Mouse (Mus musculus) adrenal gland, adult 2 months (tissue): ENCODE results near the gene Morn1. TPM values are rescaled to one million over a fixed set of nuclear protein-coding genes. Genes with fewer than 3 reads are reported as not detected.

Source experiments
- DNase-seq: peaks from one replicate; pipeline ENCODE4 v3.0.0; 2021
- polyA plus RNA-seq: library from polyadenylated mRNA; depleted of rRNA; stranded (reverse); fragments of >200 nt; gene quantifications from 2 replicates; pipeline ENCODE4 v1.2.3, GENCODE M21; 2012
- total RNA-seq, 2 experiments: library from RNA; stranded (reverse); gene quantifications; 2 replicates each; pipeline ENCODE4 v1.2.3; 2021

The Morn1 gene
- total and polyA plus RNA-seq, 3 experiments = 5.5 to 18.8 (median 5.9) TPM

- DNase-seq = peak; percentile 71
These were observed 7.6 kb upstream of the Morn1 start for GRCm38 (mm10) chr4:155078808-155079207.

- no peak for DNase-seq
These were observed 6.7 kb upstream of the Morn1 start for GRCm38 (mm10) chr4:155079666-155080065.

- no peak for DNase-seq
These were observed 2.8 kb upstream of the Morn1 start for GRCm38 (mm10) chr4:155083553-155083952.

- DNase-seq = no peak
These were observed 2.0 kb upstream of the Morn1 start for GRCm38 (mm10) chr4:155084351-155084750.

GRCm38 (mm10) chr4:155085206-155086107 is 920 bp upstream of the Morn1 start:
- no peak for DNase-seq

DNA sequence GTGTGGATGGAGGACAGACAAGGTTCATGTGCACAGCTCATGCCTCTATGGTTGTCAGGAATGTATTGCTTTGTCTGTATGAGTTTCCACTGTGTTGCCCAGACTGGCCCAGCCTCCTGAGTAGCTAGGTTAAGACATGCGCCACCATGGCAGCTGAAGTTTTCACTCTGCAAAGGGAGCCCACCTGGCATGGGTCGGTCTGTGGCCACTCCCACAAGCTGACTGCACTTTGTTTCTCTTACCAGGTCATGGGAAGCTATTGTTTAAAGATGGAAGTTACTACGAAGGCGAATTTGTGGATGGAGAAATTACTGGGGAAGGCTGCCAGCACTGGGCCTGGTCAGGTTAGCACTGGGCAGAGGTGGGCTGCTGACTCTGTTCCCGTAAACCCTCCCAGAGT is 2.9 kb downstream of the Morn1 start:
- no peak for DNase-seq

GRCm38 (mm10) chr4:155090147-155090546 is 3.8 kb downstream of the Morn1 start:
- DNase-seq = no peak

DNA sequence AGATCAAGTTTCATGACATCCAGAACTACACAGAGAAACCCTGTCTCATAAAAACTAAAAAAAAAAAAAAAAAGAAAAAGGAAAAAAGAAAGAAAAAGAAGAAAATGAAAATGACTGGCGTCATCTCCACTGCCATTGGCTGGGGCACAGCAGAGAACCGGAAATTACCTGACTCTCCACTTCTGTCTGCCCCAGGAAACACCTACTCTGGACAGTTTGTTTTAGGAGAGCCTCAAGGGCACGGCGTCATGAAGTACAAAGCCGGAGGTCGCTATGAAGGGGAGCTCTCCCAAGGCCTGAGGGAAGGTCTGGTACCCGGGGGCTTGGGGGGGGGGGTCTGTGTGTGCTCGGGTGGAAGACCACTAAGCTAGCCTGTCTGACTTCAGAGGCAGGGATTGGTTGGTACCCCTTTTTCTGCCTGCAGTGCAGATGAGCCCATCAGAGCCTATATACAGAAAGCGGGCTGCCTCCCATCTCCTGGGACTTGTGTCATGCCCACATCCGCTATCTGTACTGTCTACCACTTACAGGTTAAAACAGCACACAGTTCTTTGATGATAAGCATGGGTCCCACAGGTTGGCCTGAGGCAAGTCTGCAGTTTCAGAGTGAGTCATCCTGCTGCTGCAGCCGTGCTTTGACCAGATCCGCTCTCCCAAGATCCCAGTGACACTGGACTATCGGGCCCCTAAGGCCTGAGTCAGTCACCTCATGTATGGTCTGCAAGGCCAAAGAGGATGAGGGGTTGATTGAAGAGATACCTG is 4.5 kb downstream of the Morn1 start:
- no peak for DNase-seq

- no peak for DNase-seq
These were observed 6.5 kb downstream of the Morn1 start for GRCm38 (mm10) chr4:155092718-155093430.

- DNase-seq = no peak
These were observed 7.2 kb downstream of the Morn1 start for GRCm38 (mm10) chr4:155093431-155094149.

DNA sequence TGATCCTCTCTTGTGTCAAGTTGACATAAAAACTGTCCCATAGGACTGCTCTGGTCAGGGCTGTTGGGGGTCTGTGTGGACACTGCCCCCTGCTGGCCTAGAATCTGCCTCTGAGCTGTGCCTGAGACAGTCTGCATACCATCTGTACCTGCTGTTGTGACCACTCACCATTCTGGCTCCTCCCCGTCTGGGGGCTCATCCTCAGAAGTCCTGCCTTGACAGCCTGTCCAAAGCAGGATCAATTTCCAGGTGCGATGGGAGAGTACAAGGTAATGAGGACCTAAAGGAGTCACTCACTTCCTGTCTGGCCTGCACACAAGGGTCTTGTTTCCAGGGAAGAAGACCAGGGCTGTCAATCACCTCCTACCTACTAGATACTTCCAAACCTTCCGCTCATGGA is 8.2 kb downstream of the Morn1 start:
- DNase-seq = peak; percentile 56

- peak; percentile 89 for DNase-seq
These were observed 9.0 kb downstream of the Morn1 start for GRCm38 (mm10) chr4:155095238-155095900.

GRCm38 (mm10) chr4:155095967-155096366 is 9.6 kb downstream of the Morn1 start:
- no peak for DNase-seq

GRCm38 (mm10) chr4:155097452-155097851 is 11.1 kb downstream of the Morn1 start:
- DNase-seq = no peak

DNA sequence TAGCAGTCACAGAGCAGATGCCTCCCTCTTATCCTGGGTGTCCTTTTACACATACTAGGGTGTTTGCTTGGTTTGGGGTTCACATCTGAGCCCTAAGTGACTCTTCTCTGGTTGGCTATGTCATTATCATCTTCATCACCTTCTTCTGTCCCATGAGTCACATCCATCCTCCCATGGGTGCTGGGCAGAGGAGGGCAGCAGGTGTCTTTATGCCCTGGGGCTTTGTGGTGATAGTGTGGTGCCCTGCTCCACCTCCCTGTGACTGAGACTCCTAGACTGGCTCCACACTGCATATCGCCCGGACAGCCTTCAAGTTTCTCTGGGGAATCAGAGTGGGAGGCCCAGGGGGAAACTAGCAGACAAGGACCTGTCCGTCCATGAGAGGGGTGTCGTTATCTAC is 12.2 kb downstream of the Morn1 start:
- DNase-seq = no peak

DNA sequence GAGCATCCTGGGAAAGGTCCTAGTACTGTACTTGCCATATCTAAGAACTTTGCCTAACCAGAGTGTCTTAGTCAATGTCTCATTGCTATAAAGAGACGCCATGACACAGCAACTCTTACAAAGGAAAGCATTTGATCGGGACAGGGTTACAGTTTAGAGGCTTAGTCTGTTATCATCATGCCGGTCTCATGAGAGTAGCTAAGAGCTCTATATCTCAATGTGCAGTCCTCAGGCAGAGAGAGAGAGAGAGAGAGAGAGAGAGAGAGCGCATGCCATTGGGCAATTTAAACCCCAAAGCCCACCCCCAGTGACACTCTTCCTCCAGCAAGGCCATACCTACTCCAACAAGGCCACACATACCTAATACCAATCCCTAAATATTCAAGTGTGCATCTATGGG is 21.5 kb downstream of the Morn1 start:
- DNase-seq = no peak

- DNase-seq = no peak
These were observed 23.1 kb downstream of the Morn1 start for GRCm38 (mm10) chr4:155109471-155109870.

DNA sequence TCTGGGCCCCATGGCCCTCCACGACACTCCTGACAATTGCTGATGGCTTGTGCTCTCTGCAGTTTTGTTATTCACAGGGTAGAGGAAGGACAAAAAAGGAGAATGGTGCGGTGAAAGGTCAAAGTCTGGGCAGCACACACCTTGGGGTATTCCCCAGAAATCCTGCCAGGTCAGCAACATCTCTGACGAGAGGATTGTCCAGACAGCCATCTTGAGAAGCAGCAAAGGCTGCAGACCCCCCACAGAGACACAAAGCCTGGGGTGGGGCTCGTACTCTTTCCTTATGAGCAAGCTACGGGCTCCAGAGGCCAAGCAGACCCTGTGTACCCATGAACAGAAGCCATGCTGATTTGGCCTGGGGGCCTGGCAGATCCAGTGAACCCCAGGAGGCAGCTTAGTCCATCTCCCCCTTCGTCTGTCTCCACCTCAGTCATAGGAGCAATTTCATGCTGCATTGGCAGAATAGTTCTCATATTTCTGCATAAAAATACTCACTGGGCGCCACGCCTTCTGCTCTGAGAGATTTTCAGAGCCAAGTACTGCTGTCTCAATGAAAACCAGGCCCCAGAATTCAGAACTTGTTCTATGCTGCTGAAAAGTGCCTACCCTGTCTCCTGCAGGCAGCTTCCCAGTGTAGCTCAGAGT is 27.5 kb downstream of the Morn1 start:
- no peak for DNase-seq

DNA sequence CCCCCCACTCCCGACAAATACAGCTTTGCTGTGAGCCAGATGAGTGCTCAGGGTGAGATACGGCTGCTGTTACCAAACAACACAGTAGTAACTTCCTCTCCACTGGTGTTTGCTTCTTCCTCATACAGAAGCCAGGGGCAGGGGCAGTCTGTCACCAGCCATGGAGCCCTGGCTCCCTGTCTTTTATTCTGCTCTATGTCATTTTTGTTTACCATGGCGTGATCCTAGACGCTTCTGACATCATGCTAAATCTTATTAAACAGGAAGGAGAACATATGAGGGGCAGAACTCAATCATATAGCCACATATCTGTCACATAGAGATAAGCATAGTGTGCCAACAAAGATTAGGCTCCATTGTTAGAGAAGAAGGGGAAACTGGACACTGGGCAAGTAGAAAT is 30.2 kb downstream of the Morn1 start:
- DNase-seq = no peak

DNA sequence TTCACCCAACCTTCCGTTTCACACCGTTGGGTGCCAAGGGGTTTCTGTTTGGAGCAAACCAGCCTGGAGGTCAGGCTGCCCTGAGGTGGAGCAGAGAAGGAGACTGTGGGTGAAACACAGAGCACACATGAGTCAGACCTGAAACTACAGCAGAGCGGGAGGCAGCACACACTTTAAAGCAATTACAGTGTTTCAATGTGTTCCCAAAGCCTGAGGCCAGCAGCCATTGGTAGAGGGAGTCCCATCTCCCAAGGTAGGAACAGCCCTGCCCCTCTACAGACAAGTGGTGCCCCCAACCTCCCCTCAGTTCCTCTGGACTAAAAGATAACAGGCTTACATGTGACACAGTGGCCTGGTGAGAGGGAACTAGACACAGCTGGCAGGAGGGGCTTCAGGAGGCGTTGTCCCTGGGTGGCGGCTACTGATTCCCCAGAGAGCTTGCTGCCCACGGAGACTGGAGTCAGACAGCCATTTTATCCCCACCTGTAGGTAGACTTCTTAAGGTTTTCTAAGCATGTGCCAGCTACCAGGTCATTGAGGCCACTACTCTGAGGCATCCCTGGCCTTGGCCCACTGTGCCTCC is 31.1 kb downstream of the Morn1 start:
- no peak for DNase-seq
